Mouse (Mus musculus) retina, postnatal 7 days (tissue): ENCODE results near the gene Acly.
A peak's percentile ranks its signal among the peaks of the same experiment; 100 is the strongest.
"Not testable (repeated sequence)": the region's sequence is repeated elsewhere in the genome, so short reads cannot be mapped to it uniquely, and the experiment has no call there.

Source experiments
- DNase-seq: peaks from one replicate; pipeline ENCODE4 v3.0.0-alpha.2; 2012; ENCODE audit warnings: low read depth, low spot score

Acly gene

DNA sequence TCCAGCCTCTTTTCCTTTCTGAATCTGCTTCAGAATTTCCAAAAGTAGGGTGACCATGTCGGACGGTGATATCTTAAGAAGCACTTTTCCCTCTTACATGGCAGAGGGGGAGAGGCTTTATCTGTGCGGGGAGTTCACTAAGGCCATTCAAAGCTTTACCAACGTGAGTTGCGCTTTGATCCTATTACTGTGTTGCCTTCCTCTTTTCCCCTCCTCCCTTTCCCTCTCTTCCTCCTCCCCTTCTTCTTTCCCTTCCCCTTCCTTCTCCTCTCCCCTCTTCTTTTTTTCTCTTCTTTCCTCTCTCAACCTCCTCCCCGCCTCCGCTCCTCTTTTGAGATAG is 17.9 kb upstream of the Acly start:
- DNase-seq = peak; percentile 30

DNA sequence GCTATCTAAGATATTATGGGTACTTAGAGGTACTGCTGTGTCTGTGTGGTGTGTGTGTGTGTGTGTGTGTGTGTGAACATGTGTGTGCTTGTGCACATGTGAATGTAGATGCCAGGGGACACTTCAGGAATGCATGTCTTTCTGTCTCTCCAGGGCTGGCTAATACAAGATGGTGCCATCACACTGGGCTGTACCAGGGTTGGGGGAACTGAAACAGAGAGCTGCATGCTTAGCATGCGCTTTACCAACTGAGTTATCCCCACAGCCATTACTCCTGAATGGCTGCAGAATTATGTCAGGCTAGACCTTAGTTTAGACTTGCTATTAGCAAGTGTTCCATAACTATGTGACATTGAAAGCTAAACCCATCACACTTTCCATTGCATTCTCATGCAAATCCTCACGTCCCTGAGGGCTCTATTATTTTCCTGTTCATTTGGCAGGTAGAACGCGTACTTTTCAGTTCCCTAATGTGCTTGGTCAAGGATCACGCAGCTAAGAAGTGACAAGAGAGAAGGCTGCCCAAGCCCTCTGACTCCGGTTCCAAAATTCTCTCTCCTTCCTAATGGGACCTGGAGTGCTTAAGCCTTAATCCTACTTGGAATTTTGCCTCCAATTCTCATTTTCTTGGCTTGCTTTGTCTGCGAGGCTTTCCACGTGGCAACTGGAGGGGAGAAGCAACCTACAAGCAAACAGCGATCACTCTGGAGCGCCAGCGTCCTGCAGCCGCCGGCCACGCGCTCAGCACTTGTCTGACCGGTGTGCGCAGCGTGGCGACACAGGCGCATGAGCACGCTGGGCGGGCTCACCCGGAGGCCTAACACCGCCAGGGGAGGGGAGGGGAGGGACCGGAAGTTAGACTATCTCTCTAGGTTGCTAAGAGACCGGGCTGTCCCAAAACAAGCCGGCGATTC is 17.3 kb upstream of the Acly start, which contains the start of gene Ttc25:
Gene Ttc25 (plus strand): TSS at position 776 of the 914 bp plus-strand sequence.
- DNase-seq = peak; percentile 80

DNA sequence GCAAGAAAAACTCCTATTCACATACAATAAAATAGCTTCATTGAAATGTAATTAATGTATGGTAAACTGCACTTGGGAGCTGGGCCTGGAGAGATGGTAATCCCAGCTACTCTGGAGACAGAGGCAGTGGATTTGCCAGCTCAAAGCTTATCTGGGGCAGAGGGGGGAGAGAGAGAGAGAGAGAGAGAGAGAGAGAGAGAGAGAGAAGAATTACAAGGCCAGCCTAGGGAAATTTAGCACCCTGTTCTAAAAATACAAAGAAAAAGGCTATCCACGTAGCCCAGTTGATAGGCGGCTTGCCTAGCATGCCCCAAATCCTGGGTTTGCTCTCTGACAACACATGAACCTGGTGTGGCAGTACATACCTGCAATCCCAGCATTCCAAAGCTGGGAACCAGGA is 13.8 kb upstream of the Acly start:
- no peak for DNase-seq

DNA sequence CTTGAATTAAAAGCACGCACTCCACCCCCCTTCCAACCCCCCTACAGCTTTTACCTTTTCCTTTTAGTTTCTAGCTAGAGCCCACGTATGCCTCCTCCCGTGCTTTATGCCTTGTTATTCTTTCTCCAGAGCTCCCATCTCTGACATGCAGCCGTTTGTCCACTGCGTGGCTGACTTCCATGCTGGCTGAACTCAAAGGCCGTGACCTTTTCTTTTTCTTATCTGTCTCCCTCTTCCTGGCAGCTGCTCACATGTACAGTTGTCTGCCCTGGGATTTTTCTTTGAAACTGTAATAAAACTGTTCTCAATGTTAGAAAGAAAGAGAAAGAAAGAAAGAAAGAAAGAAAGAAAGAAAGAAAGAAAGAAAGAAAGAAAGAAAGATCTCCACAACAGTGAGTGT is 13.2 kb upstream of the Acly start:
- DNase-seq = no peak

DNA sequence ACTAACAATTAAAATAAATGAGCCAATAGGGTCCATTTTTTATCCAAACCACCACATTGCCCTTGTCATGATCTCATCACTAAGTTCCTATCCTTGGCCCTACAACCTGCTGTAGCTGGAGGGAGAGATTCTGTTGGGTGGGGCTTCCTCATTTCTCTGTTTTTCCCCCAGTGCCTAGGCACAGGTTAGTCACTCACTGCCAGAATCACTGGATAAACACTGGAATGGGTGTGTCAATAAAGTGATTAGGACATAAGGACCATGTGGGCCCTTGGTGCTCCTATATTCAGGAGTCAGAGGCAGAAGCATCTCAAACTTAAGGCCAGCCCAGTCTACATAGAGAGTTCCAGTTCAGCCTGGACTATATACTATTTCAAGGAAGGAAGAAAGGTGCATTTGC is 8.7 kb upstream of the Acly start:
- DNase-seq = no peak

DNA sequence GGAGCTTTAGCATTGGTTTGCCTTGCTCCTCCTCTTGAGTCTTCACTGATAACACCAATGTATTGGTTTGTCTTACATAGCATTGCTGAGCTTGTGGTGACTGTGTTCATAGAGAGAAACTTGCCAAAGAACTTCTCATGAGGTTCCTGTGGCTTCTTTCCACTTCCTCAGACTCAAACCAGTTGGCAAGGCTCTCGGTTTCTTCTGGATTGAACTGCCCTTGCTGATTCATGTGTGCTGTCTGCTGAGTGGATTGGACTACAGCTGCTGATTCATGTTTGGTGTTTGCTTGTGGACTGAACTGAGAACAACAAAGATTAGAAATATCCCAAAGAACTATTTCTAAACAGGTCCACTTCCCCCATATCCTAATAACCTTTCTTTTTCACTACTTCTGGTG is 8.2 kb upstream of the Acly start:
- DNase-seq = no peak

DNA sequence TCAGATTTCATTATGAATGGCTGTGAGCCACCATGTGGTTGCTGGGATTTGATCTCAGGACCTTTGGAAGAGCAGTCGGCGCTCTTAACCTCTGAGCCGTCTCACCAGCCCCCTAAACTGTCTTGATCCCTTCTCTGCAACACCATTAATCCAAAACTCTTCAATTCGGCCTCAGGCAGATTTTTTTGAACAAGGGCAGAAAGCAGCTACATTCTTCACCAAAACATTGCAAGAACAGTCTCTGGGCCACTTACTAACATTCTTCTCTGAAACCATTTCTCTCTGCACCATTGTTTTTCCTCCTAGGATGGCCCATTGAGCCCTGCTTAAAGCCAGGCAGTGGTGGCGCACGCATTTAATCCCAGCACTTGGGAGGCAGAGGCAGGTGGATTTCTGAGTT is 7.0 kb upstream of the Acly start:
- not testable (repeated sequence) for DNase-seq

DNA sequence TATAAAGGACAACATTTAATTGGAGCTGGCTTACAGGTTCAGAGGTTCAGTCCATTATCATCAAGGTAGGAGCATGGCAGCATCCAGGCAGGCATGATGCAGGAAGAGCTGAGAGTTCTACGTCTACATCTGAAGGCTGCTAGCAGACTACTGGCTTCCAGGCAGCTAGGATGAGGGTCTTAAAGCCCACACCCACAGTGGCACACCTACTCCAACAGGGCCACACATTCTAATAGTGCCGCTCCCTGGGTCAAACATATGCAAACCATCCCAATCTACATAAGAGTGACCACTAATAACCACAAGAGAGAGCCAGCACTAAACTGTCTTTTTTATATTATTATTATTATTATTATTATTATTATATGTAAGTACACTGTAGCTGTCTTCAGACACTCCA is 6.6 kb upstream of the Acly start:
- DNase-seq = not testable (repeated sequence)

DNA sequence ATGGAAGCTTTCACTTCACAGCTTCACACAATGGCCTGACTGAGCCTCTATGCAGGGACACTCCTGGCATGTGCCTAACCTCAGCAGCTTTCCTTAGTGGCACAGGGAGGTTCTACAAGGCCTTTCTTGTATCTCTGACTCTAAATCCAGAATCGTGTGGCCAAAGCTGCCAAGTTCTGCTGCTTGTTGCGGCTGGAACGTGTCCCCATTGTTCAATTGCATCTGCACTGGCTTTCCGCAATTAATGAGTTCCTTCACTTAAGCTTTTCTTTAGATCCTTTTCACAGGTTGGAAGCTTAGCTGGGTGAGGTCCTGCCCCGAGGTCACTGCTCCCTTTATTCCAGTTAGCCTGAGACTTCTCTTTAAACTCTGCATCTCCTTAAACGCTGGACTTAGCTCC is 6.1 kb upstream of the Acly start:
- DNase-seq = no peak

DNA sequence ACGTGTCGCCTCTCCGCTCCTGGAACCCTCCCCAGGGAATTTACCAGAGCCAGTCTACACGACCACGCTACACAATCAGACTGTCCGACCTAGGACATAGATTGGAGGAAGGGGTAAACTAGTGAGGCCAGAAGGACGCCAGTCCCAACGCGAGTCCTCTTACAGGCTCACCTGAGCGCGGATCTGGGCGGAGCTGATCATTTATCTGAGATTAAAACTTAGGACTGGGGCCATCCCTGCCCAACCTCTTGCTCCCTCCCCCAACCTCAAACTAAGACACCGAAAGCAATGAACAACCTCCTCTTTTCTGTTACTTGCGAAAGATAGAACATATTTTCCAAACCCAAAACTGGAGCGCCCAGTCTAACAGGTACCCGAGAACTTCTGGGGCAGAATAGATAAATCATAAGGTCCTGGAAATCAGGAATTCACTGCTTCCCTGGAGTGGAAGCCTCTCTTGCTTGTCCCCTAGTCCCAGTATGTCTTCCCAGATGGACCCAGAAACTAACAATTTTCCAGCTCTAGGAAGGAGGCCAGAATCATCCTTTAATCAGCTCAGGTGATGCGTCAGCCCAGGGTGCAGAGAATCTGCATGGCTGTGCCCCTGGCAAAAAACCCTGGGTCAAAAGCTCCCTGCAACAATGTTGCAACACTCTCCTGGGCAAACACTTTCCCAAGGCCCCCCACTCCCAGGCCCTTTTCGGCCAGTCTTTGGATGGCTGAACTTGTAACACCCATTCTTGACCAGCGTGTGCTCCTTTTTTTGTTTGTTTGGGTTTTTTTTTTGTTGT is 770 bp upstream of the Acly start:
- DNase-seq = no peak

DNA sequence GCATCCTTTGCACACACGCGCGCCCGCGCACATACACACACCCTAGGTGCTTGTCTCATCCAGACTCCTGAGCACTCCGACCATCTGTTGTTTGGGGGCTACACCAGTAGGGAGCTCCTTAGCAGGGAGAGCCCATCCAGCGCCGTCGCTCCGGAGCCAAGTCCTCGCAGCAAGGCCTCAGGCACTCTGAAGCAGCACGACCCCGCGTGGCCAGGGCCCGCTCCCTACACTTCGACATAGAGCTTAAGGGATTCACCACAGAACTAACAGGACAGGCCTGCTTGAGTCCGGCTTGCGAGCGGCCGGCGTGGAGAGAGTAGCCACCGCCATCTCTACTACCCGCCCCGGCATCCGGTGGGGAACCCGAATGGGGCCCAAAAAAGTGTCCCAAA is 738 bp downstream of the Acly start:
- no peak for DNase-seq

DNA sequence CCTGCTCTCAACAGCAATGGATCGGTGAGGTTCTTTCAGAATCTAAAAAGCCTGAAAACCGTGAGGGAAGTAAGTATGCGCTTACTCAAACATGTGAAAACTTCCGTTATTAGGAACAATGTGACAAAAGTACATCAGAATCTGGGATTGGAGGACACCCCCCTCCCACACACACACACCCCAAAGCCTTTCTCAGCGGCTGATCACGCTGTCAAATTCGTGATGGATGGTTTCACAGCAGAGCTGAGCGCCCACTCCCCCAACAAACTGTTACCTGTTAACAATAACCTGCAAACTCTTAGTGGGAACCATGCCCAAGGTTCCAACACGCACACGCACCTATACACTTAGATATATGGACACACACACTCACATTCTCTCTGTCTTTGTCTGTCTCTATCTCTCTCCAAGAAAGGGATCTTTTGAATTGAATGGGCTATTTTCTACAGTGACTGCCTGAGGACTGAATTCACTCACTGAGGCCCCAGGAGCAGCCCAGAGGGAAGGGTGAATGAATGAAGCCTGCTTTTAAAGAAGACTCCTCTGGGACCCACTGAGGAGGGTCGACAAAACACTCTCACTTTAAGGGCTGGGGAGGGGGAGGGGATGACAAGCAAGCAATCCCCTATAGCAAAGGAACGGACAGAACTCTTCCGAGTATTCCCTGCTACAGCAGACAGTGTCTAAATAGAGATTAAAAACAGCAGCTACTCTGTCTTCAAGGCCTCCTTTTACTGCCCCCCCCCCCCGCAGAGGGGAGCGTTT is 1.6 kb downstream of the Acly start:
- no peak for DNase-seq

DNA sequence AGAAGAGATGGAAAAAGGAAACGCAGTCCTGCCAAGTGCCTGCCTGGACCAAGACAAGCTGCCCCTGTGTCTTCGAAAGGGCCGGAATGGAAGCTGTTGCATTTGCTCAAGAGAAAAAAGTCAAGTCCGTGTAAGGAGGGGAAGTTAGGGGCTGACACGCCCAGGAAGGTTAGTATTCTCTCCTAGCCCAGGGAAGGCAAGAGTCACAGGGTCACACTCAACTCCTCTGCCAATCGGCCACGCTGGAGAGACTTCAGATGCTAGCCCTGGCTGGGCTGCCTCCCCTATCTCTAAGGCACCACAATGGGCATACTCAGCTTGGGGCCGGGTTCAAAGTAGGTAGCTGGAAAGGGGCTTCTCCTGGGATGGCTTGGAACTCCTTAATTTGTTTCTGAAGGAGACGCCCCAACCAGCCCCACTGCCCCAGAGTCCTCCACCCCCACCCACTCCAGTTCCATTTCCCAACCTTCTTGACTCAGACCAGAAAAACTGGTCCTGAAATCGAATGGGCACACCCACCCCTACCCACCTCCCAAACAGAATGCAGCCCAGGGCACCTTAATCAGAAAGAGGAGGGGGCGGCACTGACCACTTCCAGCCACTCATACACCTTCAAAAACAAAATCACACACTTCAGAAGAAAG is 2.7 kb downstream of the Acly start:
- DNase-seq = no peak

DNA sequence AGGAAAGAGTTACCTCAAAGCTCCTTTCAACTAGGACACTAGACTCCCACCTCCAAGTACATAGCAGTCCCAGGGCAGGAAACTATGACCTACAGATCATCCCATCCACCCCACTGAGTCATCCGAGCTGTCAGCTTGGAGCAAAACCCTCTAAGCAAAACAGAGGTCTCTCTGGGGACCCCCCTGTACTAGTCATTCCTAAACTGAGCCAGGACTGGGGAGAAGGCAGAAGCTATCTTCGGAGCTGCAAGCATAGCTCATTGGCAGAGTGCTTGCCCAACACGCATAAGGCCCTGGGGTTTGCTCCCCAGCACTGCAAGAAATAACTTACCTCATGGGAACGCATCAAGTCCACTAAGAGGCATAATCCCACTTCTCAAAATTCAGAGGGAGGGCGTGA is 3.4 kb downstream of the Acly start:
- no peak for DNase-seq

DNA sequence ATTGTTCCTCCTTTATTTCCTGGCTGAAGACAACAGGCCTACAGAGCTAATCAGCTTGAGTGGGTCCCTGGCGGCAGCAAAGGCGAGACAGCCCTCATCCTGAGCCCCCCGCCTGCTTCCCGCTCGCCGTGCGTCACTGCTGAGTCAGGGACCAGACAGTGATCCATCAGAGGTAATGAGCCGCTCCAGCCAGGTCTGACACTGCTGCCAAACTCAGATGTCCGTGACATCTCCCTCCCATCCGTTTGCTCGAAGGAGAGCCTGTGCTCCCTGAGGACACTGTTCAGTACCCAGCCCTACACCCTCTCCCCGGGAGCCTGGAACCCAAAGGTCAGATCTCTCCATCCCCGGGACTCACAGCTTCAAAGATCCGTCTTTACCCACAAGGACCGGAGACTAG is 7.0 kb downstream of the Acly start:
- no peak for DNase-seq

DNA sequence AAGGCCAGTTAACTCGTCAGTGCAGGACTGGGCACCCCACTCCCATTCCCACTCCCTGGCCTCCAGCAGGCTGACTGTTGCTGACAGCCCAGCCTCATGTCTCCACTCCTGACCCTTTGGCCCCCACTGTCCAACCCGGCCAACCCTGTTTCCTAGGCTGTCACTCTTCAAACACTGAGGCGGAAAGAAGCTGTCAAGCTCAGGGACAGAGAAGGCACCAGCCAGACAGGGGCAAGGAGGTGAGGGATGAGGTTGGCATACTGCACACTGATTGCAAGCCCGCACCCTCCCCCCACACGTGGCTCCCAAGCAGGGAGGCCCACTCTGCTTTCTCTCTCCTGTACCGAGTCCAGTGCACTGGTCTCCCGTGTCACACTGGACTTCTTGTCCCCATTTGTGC is 8.6 kb downstream of the Acly start:
- no peak for DNase-seq

DNA sequence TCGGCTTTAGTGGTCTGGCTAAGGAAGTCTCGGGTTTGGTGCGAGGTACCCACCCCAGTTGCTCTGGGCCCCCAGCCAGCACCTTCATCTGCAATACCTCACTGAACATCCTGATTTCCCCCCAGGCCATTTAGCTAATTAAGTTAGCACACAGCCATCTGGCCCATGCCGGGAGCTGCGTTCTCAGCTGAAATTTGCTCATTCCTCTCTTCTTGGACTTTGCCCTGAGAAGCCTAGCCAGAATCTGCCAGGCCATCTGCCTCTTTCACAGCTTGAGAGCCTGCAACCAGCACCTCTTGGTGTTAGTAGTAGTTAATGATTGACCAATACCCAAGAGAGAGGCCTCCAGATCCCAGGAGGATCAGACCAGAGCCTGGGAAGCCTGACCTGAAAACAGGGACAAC is 9.6 kb downstream of the Acly start:
- no peak for DNase-seq

DNA sequence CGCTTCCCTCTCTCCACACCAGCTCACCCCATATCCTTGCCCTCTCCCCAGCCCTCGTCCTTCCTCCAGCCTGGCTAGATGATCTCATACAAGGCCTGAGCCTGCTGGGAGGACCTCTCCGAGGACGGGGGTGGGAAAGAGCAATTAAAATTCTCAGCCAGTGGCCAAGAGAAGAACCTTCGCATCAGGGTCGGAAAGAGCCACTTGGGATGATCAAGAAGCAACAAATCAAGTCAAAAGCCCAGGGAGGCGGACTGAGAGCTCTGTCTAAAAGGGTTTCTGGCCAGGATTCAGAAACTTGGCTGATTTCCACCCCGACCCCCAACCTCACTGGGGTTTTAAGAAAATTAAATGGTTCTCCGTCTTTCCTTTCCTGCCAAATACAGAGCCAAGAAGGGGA is 11.5 kb downstream of the Acly start:
- no peak for DNase-seq

DNA sequence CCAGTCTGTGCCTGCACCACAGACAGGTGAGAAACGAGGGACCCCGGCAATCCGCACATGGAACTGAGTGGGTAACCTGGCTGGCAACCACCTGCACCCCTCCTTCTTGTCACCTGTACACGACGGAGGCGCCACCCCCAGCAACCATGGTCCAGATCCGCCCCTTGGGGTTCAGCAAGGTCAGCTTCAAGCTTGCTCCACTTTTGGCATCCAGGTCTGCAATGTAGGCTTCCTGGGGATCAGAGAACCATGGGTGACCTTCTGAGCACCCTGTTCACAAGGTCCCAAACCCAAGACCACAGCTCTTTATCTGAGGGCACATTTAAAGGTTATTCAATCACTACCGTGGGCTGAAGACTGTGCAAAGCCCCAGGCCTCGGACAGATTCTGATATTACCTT is 12.0 kb downstream of the Acly start:
- no peak for DNase-seq

DNA sequence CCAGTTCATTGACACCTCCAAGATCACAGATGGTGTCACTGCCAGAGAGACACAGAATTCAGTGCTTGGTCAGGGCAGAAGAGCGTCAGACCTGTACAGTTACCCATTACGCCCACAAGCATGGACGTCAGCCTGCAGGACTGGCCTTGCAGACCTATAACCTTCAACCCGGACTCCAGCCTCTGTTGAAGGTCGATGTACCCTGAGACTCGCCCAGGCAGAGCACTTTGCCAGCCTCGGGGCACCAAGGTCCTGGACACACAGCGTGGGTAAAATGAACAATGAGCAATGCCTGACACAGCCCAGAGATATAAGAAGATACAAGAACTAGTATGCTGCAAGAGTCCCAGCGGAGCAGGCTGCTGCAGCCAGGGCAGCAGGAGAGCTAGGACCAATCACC is 12.7 kb downstream of the Acly start:
- no peak for DNase-seq

DNA sequence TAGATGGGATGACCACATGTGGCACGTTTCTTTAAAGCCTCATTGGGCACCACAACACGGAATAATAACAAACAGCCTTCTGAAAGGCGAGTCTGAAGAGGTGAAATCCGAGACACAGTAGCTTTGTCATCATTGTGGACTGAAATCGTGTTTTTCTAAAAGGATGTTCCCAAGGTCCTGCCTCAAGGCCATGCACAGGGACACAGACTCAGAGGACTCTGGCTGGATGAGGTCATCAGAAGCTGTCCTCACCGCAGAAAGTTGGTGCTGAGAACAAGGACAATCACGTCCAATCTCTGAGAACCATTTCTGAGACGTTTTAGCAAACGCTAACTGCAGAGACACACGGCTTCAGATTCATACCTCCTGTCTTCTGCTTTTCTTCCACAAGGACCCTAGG is 14.1 kb downstream of the Acly start:
- DNase-seq = no peak

DNA sequence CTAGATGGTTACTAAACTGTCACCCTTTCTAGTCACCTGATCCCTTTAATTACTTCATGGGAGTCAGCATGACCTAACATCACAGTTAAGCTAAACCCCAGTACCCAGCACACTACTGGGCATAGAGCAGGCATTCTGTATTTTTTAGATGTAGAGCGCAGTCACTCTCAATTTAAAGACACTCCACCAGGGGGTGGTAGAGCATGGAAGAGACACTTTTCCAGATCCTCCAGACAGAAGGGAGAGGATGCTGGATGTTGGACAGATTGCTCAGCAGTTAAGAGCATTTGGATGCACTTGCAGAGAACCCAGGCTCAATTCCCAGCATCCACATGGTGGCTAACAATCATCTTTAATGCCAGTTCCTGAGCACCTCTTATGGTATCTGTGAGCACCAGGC is 15.4 kb downstream of the Acly start:
- peak; percentile 34 for DNase-seq
